Mouse (Mus musculus): ENCODE data around the gene Chchd4. TPM values are rescaled to one million over a fixed set of nuclear protein-coding genes. Genes with fewer than 3 reads are reported as not detected.

The Chchd4 gene
- polyA plus RNA-seq, 1 experiment from 2014 or later, result 30.2 TPM

- H3K4me3 ChIP-seq (replicated peaks), result no peak overlapping the region
- H3K9ac ChIP-seq, result no peak overlapping the region
- no peaks in the 10 kb centered on the region for H3K4me1 ChIP-seq
- peaks cover 38% of the 10 kb centered on the region for H3K27me3 ChIP-seq
- no peak overlapping the region for H3K27ac ChIP-seq
- no peaks in the 10 kb centered on the region for H3K9me3 ChIP-seq (replicated peaks)
- no peak for ATAC-seq (replicated peaks; ENCODE audit: low FRiP score)
- H3K36me3 ChIP-seq, result no peaks in the 10 kb centered on the region
- WGBS, result 70% methylated on average over 4 of the region's 4 CpGs
- no peak overlapping the region for H3K4me2 ChIP-seq
Measured at GRCm38 (mm10) chr6:91421629-91422028, 51.7 kb downstream of the Chchd4 start.

- no peak for ATAC-seq (replicated peaks; ENCODE audit: low FRiP score)
- no peak overlapping the region for H3K9ac ChIP-seq
- H3K9me3 ChIP-seq (replicated peaks), result no peaks in the 10 kb centered on the region
- H3K27ac ChIP-seq, result no peak overlapping the region
- H3K36me3 ChIP-seq, result no peaks in the 10 kb centered on the region
- peaks cover 78% of the 10 kb centered on the region for H3K27me3 ChIP-seq
- 78% methylated on average over 5 of the region's 5 CpGs for WGBS
- H3K4me2 ChIP-seq, result no peak overlapping the region
- H3K4me1 ChIP-seq, result no peaks in the 10 kb centered on the region
- no peak overlapping the region for H3K4me3 ChIP-seq (replicated peaks)
Measured at GRCm38 (mm10) chr6:91417291-91417845, 56.0 kb downstream of the Chchd4 start.

GRCm38 (mm10) chr6:91416146-91416545 is 57.2 kb downstream of the Chchd4 start:
- Histone ChIP-seq H3K4me3 (replicated peaks) (no peak overlapping the region), H3K4me2 (no peak overlapping the region), H3K36me3 (no peaks in the 10 kb centered on the region), H3K9ac (no peak overlapping the region), H3K27me3 (peaks cover 80% of the 10 kb centered on the region), H3K9me3 (replicated peaks) (no peaks in the 10 kb centered on the region), H3K4me1 (peaks cover 7% of the 10 kb centered on the region), H3K27ac (no peak overlapping the region)
- 83% methylated on average over 4 of the region's 4 CpGs for WGBS
- ATAC-seq (replicated peaks; ENCODE audit: low FRiP score), result no peak

DNA sequence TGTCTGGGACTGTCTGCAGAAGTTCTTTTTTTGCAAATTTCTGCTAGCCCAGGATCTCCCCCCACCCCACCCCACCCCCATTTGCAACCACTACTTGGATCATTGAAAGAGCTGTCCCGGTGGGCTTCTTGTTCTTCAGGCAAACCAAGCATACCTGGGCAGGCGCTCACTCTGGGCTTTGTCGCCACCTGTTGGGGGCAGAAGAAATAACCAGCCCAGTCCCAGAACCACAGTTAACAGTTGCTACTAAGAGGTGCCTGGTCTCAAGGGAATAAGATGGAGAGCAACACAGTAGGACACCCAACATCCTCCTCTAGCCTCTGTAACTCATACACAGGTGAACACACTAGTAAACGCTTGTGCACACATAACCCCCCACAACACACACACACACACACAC is 58.5 kb downstream of the Chchd4 start:
- no peak for ATAC-seq (replicated peaks; ENCODE audit: low FRiP score)
- Histone ChIP-seq H3K4me3 (replicated peaks) (no peak overlapping the region), H3K27ac (no peak overlapping the region), H3K9me3 (replicated peaks) (no peaks in the 10 kb centered on the region), H3K4me1 (peaks cover 20% of the 10 kb centered on the region), H3K9ac (no peak overlapping the region), H3K27me3 (peaks cover 89% of the 10 kb centered on the region), H3K36me3 (no peaks in the 10 kb centered on the region), H3K4me2 (no peak overlapping the region)
- WGBS, result 2% methylated on average over 4 of the region's 4 CpGs

Other genes starting within 250 kb of the Chchd4 start
- gene Wnt7a, start 62.2 kb downstream of the Chchd4 start, polyA plus RNA-seq (2015; fragmentation: Nextera tagmentation; extraction: Ambion mirVana), result 0.05 and 0.19 TPM in 2 replicates
- 44.7 and 46.5 TPM in 2 replicates for gene Tmem43, start 157 bp upstream of the Chchd4 start, polyA plus RNA-seq (2015; fragmentation: Nextera tagmentation; extraction: Ambion mirVana)
- 25.1 and 25.5 TPM in 2 replicates for gene Xpc, start 42.3 kb upstream of the Chchd4 start, polyA plus RNA-seq (2015; fragmentation: Nextera tagmentation; extraction: Ambion mirVana)
- gene Lsm3, start 42.4 kb upstream of the Chchd4 start, polyA plus RNA-seq (2015; fragmentation: Nextera tagmentation; extraction: Ambion mirVana), result 280 and 313 TPM in 2 replicates
- 84.0 and 87.2 TPM in 2 replicates for gene Slc6a6, start 210.5 kb upstream of the Chchd4 start, polyA plus RNA-seq (2015; fragmentation: Nextera tagmentation; extraction: Ambion mirVana)

All from kidney, embryonic 15.5 days (tissue).